Mouse (Mus musculus): ENCODE measurements around the gene Il12b.

DNA sequence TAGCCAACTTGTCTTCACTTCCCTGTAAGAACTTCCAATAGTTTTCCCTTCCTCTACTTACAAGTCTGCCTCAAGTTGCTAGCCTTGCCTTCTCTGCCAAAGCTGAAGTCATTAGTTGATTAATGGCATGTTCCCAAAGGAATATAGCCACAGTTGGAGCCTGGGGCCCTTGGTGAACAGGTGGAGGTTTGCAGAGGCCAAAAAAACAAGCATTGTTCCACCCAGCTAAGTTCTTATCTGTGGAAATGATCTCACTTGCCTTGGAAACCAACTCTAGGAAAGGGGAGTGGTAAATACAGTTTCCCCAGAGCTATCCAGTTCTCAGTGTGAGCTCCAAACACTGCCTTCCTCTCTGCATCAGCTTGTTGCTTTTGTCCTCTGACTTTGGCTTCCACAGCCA, 35.3 kb upstream of the Il12b start:
- TF ChIP-seq CTCF (IDR thresholded peaks at IDR 0.05; ENCODE audit: borderline replicate concordance, extremely low read depth, insufficient read depth, insufficient read length), result no peak
- TF ChIP-seq POLR2A (IDR thresholded peaks at IDR 0.05; ENCODE audit: borderline replicate concordance, extremely low read depth, insufficient read depth, insufficient read length, poor library complexity, severe bottlenecking), result no peak
